Mouse (Mus musculus): ENCODE measurements at regions not wholly inside any gene's neighbourhood (a gene's known extent, or its start where the extent isn't known, plus 50 kb on each side); places are given as distances from the start of the nearest gene placed in this dataset.

DNA sequence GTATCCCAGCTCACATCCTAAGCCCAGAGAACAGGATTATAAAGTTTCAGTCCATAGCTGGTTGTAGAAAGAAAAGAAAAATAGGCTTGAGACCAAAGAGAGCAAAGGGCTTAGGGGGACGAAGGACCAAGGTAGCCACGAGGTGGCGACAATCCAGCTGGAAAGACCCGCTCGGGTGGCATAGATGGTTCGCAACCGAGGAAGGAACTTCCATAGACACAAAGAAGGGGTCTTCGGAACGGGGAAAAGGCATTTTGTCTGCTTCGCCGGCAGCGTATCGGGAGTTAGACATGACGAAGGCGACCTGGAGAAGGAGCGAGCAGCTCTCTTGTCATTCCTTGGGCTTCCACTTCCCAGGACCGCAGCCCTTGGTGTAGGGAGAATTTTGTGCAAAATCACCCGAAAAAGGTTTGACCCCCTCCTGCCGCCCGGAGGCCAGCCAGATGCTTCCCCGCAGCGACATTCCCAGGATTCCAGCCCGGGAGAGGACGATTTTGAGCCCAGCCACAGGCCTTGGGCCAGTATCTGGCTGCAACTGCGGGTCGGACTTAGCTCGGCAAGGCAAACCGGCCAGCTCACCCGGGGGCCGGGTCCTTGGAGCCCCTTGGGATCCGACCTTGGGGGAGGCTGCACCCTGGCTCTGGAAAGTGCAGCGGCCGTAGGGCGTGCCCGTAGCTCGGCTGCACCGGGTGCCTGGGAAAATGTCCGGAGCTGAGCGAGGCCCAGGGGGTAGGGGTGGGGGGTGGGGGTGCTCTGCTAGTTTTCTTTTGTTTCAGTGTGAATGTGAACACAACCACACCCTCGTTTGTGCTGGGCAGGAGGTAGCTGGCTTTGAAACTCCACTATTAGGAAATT lies 184.5 kb upstream of the Foxn2 start:
- DNase-seq (ENCODE audit: extremely low spot score, low read depth, low spot score), result peak; percentile 87

DNA sequence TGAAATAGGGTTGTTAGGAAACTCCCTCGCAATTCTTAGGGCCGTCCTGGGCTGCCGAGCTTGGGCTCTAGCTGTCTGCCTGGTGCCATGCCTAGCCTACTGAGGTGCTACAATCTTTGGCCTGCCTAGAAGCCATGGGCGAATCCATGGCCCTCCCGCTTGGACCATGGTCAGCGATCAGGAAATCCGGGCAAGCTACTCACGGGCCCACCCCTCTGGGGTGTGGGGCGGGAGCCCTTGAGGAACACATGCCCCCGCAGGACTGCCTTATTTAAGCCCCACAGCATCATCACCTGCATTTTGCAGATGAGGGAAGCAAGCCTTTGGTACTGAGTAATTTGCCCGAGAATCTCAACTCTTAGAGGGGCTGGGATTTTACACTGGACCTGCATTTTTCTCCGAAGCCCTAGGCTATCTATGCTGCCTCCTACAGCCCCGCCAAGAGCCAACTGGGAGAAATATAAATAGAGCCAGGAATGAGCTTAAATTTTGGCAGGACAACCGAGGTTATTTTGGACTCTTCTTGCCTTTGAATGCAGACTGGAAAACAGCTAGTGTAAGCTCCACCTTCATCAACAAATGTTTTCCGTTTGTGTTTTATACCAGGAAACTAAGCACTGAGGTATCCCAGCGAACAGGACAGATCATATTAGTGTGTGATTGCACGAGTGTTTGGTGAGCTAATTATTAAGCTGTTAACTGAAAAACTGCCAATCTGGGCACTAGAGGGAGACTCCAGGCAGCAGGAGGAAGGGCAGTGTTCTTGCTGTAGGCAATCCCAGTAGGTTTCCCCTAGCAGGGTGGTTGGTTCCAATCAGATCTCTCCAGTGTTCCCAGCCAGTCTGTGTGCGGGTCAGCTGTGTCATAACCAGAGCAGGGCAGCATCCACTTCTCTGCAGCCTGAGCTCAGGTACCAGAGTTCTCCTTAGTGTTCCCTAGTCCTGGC lies 183.6 kb upstream of the Foxn2 start:
- DNase-seq (ENCODE audit: extremely low spot score, low read depth, low spot score), result no peak

DNA sequence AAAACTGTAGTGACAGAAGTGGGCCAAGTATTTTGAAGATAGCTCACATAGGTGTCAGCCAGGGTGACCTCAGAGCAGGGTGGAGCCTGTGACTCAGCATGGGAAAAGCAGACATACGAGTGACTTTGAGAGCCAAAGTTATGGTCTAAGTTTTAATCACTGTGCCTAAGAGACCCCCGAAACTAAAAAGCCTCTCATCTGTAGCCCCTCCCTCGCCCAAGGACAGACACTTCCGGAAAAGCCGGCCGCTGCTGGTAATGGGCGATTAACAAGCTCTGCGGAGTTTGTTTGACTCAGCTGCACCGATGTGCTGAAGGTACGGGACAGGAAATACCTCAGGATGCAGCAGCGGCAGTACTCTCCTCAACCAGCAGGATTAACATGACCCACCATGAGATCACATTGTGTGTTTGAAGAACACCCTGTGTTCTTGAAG lies 182.1 kb upstream of the Foxn2 start:
- DNase-seq (ENCODE audit: extremely low spot score, low read depth, low spot score), result no peak

DNA sequence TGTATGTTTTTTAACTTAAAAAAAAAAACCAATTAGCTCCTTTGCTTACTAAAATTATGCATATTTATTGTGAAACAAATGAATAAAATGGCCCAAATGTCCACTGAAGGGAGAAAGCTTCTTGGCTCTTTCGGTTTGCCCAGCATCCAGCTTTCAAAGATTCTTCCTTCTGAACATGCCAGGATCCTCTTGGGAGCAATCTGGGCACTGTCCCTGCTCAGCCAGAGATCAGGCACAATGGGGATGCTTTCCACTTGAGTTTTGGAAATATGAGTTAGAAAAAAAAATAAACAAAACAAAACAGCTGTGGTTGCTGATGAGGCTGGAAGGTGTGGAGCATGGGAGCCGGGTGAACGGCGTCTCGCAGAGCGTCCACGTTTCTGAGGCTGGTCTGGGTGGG lies 180.3 kb upstream of the Foxn2 start:
- no peak for DNase-seq (ENCODE audit: extremely low spot score, low read depth, low spot score)

DNA sequence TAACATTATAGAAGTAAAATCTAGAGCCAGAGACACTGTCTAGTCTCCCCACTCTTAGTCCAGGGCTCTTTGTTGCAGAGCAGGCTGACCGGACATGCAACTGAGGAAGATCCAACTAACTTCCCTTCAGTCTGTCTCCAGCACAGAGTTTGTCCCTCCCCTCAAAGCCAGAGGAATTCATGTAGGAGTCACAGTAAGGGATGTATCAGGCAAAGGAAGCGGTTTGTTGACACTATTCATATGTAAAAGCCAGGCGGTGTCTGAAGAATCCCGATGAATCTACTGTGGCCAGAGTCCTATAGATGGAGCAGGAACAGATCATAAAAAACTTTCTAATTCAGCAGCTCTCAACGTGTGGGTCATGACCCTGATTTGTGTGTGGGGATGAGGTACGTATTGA lies 179.7 kb upstream of the Foxn2 start:
- DNase-seq (ENCODE audit: extremely low spot score, low read depth, low spot score), result no peak

DNA sequence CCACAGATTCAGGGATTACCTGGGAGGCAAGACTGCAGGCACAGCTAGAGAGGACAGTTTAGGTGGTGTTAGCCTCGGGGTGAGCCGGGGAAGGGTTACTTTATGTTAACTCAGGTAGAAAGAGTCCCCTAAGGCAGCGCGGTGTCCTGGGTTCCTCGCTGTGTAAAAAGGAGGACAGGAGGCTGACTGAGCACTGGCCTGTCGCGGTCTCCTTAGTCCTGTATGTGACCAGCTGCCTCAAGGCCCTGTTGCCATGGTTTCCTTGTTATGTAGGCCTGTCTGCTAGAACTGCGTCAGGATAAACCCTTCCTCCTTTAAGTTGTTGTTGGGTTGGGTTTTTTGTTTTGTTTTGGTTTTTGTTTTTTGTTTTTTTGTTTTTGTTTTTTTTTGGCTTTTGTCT lies 179.0 kb upstream of the Foxn2 start:
- no peak for DNase-seq (ENCODE audit: extremely low spot score, low read depth, low spot score)

DNA sequence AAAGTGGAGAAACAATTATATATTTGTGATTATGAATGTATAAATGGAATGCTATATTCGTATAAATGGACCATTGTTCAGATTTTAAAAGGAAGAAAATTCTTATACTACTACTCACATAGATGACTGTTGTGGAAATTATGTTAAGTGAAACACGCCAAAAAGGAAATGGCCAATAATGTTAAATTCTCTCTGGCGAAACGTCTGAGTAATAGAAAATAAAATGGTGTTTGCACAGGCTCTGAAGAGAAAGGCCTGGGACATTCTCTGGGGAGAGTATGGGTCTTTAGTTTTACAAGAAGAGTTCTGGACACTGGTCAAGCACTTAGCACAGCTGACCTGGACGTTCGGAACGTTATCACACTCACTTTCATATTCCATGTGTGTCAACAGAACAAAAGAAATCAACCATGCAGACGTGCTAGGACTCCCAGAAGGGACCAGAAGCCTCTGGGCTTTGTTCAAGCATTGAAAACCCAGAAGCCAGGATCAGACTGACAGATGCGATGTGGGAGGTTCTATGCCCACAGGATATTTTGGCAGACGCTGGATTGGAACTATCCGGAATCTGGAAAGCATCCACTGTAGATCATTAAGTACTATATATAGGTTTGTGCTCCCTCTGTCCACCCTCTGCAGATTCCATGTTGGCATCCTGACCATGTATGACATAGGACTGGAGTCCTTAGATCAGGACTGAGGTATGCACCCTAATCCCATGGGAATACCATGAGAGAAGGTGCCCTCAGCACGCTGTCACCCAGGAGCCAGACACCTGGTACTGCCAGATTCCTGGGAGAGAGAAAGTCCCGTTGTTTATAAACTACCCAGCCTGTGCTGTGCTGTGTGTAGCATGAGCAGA lies 178.0 kb upstream of the Foxn2 start:
- no peak for DNase-seq (ENCODE audit: extremely low spot score, low read depth, low spot score)

DNA sequence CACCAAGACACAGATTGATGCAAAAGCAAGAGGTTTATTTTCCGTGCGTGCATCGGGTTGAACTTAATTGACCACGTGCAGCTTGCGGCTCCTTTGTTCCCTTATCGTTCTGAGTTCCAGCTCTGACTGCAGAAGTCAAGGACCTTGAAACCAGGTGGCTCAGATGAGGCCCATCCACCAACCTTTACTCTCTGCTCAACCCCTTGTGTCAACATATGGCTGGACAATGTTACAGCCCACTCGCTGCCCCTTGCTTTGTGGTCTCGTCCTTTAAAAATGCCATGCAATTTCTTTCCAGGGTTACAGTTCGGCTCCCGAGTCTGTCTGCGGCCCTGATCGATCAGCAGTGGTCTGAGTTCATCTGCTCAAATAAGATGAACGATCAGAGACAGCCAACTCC lies 175.2 kb upstream of the Foxn2 start:
- DNase-seq (ENCODE audit: extremely low spot score, low read depth, low spot score), result no peak

DNA sequence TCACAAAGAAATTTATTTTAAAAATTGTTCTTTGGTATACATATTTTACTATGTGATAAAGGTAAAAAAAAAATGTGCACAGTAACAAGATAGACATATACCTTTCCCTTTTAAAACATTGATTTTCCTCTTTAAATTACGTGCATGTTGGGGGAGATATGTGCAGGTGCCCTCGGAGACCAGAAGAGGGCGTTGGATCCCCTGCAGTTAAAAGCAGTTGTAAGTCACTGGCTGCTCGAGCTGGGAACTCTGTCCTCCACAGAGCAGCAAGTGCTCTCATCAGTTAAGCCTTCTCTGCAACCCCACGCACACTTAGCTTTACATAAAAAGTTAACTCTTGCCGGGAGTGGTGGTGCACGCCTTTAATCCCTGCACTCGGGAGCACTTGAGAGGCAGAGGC lies 172.3 kb upstream of the Foxn2 start:
- DNase-seq (ENCODE audit: extremely low spot score, low read depth, low spot score), result no peak

DNA sequence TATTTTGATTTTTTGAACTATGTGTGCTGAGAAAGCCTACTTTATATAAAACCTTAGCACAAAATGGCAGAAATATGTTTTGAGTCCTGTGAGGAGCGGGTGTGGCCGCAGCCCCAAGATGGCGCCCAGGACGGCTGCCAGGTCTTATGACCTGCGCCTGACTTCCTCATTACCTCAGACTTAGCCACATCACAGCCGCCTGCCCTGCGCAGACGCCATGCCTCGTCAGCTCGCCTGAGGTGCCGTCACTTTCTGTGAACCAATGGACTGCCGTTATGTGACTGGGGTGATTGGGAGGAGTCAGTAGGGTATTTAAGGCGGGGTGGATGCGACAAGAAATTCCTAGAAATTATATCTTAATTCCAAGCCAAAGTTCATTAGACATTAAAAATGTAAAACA lies 171.7 kb upstream of the Foxn2 start:
- no peak for DNase-seq (ENCODE audit: extremely low spot score, low read depth, low spot score)

DNA sequence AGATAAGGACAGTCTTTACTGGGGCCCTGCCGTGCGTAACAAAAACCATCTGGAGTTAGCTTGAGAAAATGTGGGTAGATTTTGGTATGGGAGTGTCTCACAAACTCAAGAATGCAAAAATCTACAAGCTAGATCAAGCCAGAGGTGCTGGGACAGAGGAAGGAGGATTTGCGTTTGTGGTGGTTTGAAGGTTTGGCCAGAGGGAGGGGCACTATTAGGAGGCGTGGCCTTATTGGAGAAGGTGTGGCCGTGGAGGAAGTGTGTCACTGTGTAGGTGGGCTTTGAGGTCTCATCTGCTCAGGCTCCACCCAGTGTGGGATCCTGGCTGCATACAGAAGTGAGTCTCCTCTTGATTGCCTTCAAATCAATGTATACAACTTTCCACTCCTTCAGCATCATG lies 169.6 kb upstream of the Foxn2 start:
- no peak for DNase-seq (ENCODE audit: extremely low spot score, low read depth, low spot score)

DNA sequence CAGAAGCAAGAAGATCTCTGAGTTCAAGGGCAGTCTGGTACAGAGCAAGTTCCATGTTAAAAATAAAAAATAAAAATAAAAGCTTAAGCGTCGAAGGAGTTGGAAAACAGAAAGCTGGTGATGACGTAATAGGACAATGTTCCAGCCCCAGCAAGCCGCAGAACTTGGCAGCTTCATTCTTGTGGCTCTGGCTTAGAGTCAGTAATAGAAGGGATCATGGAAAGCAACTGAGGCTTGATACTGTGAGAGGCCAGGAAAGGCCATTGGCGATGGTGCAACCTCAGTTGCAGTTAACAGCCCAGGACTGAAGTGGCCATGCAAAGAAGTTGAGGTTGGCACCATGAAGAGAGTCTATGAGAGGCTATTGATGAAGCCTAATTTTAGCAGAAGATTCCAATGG lies 168.3 kb upstream of the Foxn2 start:
- DNase-seq (ENCODE audit: extremely low spot score, low read depth, low spot score), result no peak

DNA sequence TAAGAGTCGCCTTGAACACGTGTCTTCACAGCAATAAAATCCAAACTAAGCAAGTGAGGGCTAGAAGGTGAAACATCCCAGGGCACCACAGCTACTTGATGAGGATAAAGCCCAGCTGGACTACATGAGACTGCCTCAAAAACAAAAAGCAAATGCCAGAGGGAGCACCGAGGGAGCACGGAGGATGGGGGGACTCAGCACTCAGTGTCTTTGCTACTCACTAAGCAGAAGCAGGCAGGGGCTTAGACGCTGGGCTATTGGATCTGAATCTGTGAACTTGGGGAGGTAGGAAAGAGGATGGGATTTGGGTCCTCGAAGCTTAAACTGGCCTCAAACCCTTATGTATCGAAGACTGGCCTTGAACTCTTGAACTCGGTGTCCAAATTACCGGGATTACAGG lies 167.0 kb upstream of the Foxn2 start:
- DNase-seq (ENCODE audit: extremely low spot score, low read depth, low spot score), result no peak

DNA sequence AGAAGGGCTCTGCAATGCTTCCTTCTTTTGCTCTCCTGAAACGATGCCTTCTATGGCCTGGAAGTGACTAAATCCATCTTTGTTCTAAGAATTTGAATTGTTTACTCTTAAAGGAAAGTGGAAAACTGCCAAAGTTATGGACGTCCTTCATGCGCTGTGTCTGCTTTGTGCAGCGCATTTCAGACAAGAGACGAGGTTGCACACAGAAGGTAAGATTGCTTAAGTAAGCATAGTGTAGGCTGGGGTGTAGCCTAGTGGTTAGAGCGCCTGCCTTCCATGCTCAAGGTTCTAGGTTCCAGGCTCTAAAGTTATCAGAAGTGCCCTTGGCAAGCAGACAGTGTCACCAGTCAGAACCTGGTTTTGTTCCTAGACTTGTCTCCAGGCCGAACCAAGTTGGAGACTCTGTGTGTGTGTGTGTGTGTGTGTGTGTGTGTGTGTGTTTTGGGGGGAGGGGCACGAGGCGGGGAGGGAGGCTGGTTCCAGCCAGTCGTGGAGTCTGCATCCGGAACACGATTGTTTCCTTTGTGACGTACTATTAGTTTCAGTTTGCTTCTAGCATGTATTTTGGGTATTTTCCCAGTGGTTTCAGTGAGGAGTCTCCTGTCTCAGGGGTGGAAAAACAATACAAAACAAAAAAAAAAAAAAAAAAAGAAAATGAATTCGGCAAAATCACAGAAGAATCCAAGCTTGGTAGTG lies 166.4 kb upstream of the Foxn2 start:
- no peak for DNase-seq (ENCODE audit: extremely low spot score, low read depth, low spot score)

DNA sequence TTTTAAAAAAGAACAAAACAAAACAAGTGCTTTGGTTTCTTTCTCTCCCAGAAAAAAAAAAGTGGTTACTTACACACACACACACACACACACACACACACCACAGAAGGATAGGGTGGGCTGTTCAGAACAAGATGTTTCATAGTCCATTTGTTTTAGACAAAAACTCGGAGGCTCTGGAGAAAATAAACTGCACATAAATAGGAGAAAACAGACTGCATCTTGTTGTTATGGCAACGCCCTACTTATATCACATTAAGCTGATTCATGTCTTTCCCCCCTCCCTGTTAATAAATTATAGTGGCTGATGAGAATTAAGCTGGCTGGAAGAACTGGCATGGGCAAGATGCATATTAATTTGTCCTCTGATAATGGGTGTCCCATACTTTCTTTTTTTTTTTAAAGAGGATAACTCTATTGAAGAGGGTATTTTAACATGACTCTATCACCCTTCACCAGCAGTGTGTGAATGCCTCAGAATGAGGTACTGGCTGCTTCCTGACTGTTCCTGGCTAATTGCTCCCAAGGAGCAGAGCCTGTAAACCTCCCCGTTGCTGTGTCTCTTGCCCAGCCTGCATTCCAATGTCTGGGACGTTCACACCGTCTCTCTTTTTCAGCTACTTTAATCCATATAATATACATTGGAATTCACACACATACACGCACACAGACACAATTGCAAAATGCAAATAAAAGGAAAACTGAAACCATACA lies 165.6 kb upstream of the Foxn2 start:
- no peak for DNase-seq (ENCODE audit: extremely low spot score, low read depth, low spot score)

DNA sequence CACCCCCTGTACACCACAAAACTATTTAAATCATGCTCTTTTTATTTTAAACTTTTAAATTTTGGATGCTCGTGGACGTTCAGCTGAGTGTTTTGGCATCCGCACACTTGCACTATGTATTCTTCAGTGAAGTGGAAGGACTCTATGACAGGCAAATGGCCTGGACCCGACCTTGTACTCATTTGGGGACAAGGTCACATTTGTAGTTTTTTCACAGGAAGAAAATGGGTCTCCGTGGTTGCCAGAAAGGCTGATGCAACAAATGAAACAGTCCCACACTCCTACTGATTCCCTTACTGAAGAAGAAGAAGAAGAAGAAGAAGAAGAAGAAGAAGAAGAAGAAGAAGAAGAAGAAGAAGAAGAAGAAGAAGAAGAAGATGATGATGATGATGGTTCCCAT lies 160.9 kb upstream of the Foxn2 start:
- DNase-seq (ENCODE audit: extremely low spot score, low read depth, low spot score), result no peak

DNA sequence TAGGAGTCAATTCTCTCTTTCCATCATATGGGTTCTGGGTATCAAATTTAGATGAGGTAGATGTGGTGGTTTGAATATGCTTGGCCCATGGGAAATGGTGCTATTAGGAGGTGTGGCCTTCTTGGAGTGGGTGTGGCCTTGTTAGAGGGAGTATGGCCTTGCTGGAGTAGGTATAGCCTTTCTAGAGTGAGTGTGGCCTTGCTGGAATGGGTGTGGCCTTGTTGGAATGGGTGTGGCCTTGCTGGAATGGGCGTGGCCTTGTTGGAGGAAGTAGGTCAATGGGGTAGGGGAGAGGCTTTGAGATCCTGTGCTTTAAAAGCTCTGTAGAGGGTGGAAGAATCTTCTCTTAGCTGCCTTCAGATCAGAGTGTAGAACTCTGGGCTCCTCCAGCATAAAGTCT lies 157.8 kb upstream of the Foxn2 start:
- DNase-seq (ENCODE audit: extremely low spot score, low read depth, low spot score), result no peak

DNA sequence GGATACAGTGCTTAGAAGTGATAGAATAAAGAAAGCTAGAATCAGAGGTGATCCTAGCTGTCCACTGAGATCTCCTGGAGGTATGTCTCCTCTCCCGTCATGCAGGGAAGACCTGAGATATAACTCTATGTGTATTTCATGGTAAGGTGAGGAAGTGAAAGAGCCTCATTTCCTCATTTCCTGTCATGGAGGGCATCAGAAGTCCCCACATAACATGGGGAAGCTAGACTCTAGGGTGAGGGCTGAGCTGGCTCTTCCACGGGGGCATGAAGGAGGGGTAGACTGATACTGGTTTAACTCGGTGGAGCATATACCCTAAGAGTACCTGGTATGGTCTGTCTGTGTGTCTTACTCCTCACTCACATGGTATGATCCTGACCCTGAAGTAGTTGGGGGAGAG lies 156.0 kb upstream of the Foxn2 start:
- no peak for DNase-seq (ENCODE audit: extremely low spot score, low read depth, low spot score)

DNA sequence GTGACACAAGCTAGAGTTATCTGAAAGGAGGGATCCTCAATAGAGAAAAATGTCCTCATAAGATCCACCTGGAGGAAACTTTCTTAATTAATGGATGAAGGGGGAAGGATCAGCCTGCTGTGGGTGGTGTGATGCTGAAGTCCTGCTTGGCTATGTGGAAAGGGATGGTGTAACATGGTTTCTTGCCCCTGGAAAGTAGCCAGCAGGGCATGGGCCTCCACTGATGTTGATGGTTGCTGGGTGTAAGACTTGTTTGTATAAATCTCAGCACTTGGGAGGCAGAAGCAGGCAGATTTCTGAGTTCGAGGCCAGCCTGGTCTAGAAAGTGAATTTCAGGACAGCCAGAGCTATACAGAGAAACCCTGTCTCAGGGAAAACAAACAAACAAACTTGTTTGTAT lies 152.7 kb upstream of the Foxn2 start:
- no peak for DNase-seq (ENCODE audit: extremely low spot score, low read depth, low spot score)

DNA sequence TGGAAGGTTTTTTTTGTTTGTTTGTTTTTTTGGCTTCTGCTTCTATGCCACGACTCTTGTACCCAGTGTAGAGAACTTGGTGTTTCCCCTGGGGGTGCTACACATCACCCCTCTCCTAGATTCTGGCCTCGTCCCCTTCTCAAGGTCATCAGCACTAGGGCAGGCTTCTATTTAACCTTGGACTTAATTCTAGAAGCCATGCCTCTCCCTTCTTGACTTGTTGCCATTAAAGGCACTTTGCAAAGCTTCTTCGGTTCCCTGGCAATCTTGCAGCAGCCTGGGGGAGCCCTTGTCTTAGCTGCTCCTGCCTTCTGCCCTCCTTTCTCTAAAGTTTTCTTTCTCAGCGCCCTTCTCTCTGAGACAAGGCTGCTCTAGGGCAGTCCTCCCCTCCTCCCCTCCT lies 143.0 kb upstream of the Foxn2 start:
- no peak for DNase-seq (ENCODE audit: extremely low spot score, low read depth, low spot score)

All from hindlimb bud, embryonic 11.5 days (tissue).